Mouse (Mus musculus) neural tube, embryonic 14.5 days (tissue): Measurements from ENCODE around the gene Asic4. TPM values are rescaled to one million over a fixed set of nuclear protein-coding genes. Genes with fewer than 3 reads are reported as not detected.

Experiments used
- ATAC-seq: fragments of 200-750 bp; cut with Nextera tagmentation; 2 replicates; pipeline ENCODE4 v1.8.0; 2017; ENCODE audit warnings: low read depth, mild to moderate bottlenecking, moderate TSS enrichment, moderate library complexity
- H3K27ac ChIP-seq: fragments of 300-500 bp; sonication (generic); 2 replicates; pipeline ENCODE4 v1.5.1; 2014; ENCODE audit warnings: low read depth, mild to moderate bottlenecking, control low read depth, low read length, moderate library complexity, mixed read lengths
- H3K27me3 ChIP-seq: fragments of 300-500 bp; sonication (generic); 2 replicates; pipeline ENCODE4 v1.6.1; 2014; ENCODE audit warnings: low read length; ENCODE audit not compliant: control insufficient read depth, insufficient read depth
- H3K36me3 ChIP-seq: fragments of 300-500 bp; sonication (generic); 2 replicates; pipeline ENCODE4 v1.6.1; 2014; ENCODE audit warnings: low read length, mixed read lengths; ENCODE audit not compliant: control insufficient read depth, insufficient read depth
- H3K4me1 ChIP-seq: fragments of 300-500 bp; sonication (generic); 2 replicates; pipeline ENCODE4 v1.6.1; 2014; ENCODE audit warnings: low read length; ENCODE audit not compliant: control insufficient read depth, insufficient read depth
- H3K4me2 ChIP-seq: fragments of 300-500 bp; sonication (generic); 2 replicates; pipeline ENCODE4 v1.6.1; 2014; ENCODE audit warnings: mild to moderate bottlenecking, low read depth, low read length, control low read depth
- H3K4me3 ChIP-seq: fragments of 300-500 bp; sonication (generic); 2 replicates; pipeline ENCODE4 v1.5.1; 2014; ENCODE audit warnings: low read depth, low read length, control low read depth, mixed read lengths
- H3K9ac ChIP-seq: fragments of 300-500 bp; sonication (generic); replicated peaks from 2 replicates; pipeline ENCODE4 v1.6.1; 2014; ENCODE audit warnings: low read depth, mild to moderate bottlenecking, control low read depth, low read length, mixed read lengths
- H3K9me3 ChIP-seq: fragments of 300-500 bp; sonication (generic); 2 replicates; pipeline ENCODE4 v1.6.1; 2016; ENCODE audit warnings: low read length; ENCODE audit not compliant: control insufficient read depth
- WGBS: fragments of 180-500 bp; shearing (Covaris S2); extraction: QIAGEN DNeasy Blood & Tissue Kit; methylation state at CpG from one replicate; pipeline ENCODE4 v1.1.7; 2014; 5-methylcytosine and 5-hydroxymethylcytosine counted together
- polyA plus RNA-seq: library from polyadenylated mRNA; unstranded; fragments of >200 nt; fragmentation: Nextera tagmentation; extraction: Ambion mirVana; gene quantifications from 2 replicates; pipeline ENCODE4 v1.2.1, GENCODE M21; 2014

The Asic4 gene
- polyA plus RNA-seq, result 4.7 and 6.9 TPM in 2 replicates

- Histone ChIP-seq H3K36me3 (no peaks in the 10 kb centered on the region), H3K4me3 (peak within 1 kb of the TSS; percentile 31), H3K4me2 (peak within 1 kb of the TSS; percentile 60), H3K9ac (peak within 1 kb of the TSS; percentile 64), H3K27ac (peak within 1 kb of the TSS; percentile 57), H3K9me3 (no peaks in the 10 kb centered on the region), H3K27me3 (peaks cover 4% of the 10 kb centered on the region), H3K4me1 (peaks cover 56% of the 10 kb centered on the region)
- WGBS, result 2% methylated on average over 31 of the region's 35 CpGs
- ATAC-seq, result peak; percentile 5; the same call in 1 of the 2 replicates
These were observed at the start of gene Asic4 for GRCm38 (mm10) chr1:75450314-75451005. Asic4 (plus strand) TSS chr1:75450436.

DNA sequence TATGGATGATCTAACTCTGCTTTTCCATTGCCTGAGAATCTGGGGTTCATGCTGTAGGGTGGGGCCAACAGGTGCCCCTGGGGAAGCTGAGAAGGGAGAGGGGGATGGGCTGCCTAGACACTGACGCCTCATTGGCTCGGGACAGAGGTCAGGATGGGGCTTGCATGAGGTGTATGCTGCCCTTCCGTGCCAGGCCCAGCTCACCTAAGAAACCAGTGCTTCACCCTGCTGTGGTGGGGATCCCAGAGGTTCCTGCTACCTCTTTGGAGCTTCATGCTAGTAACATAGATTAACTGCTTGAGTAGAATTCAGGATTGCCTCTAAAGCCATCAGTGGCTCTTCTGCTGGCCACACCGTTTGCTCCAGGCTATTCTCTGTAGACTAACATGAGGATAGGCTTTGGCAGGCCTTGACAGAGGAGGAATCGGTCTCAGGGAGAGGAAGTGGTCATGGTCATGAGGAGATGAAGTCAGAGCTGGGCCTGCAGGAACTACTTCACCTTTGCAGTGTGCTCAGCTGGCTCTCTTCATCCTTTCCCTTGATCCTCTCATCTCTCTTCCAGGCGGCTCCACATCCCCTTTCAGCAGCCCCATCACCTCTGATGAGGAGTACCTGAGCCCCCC lies 49.6 kb upstream of the Asic4 start:
- no peak overlapping the region for H3K9ac ChIP-seq
- H3K27me3 ChIP-seq, result no peaks in the 10 kb centered on the region
- H3K9me3 ChIP-seq, result no peaks in the 10 kb centered on the region
- peak overlapping the region; percentile 35; the same call in 1 of the 2 replicates for H3K4me2 ChIP-seq
- H3K4me3 ChIP-seq, result no peak overlapping the region
- peaks cover 22% of the 10 kb centered on the region for H3K4me1 ChIP-seq
- peaks cover 11% of the 10 kb centered on the region; the same call in 1 of the 2 replicates for H3K36me3 ChIP-seq
- WGBS, result 45% methylated on average over 6 of the region's 6 CpGs
- ATAC-seq, result no peak
- H3K27ac ChIP-seq, result no peak overlapping the region

DNA sequence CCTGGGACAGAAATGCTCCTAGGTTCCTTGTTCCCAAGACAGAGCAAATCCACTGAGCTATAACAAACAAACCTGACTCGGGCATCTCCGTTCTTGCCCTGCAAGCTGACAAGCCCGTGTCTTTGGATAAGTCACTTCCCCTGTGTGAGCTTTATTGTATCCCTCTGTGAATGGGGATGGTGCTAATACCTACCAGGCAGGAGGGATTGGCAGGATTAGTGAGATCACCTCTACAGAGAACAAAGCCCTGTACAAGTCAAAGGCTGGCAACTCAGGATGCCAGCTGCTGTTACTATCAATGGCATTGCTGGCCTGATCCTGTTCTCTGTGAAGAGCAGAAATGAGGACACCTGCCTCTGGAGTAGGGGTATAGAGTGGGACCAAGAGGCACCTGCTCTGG lies 44.7 kb upstream of the Asic4 start:
- Histone ChIP-seq H3K4me2 (no peak overlapping the region), H3K27ac (no peak overlapping the region), H3K9me3 (no peaks in the 10 kb centered on the region), H3K4me1 (peaks cover under 1% of the 10 kb centered on the region; the same call in 1 of the 2 replicates), H3K9ac (no peak overlapping the region), H3K4me3 (no peak overlapping the region), H3K27me3 (no peaks in the 10 kb centered on the region), H3K36me3 (peaks cover 12% of the 10 kb centered on the region; the same call in 1 of the 2 replicates)
- ATAC-seq, result no peak
- 92% methylated on average over 3 of the region's 3 CpGs for WGBS

- Histone ChIP-seq H3K27ac (no peak overlapping the region), H3K4me1 (no peaks in the 10 kb centered on the region), H3K36me3 (peaks cover 12% of the 10 kb centered on the region; the same call in 1 of the 2 replicates), H3K4me2 (no peak overlapping the region), H3K4me3 (no peak overlapping the region), H3K9me3 (no peaks in the 10 kb centered on the region), H3K9ac (no peak overlapping the region), H3K27me3 (no peaks in the 10 kb centered on the region)
- 95% methylated on average over 15 of the region's 15 CpGs for WGBS
- no peak for ATAC-seq
These were observed 44.1 kb upstream of the Asic4 start for GRCm38 (mm10) chr1:75406173-75406572.

DNA sequence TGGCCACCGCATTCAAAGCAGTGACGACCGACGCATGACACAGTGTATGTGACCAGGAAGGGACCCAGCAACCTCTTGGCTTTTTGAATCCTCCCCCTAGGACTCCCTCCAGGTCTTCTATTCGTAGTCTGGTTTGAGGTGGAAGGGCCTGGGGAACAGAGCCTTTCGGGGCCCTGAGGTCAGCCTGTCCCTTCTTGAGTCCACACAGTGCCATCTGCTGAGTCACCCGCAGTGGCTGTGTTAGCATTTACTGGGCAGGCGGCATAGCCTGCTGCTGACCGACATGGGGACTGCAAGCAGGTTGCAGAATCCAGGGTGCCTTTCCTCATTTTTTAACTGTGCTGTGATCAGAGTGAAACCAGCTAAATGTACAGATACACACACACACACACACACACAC lies 43.2 kb upstream of the Asic4 start:
- H3K36me3 ChIP-seq, result peaks cover 8% of the 10 kb centered on the region; the same call in 1 of the 2 replicates

GRCm38 (mm10) chr1:75408210-75408609 lies 42.0 kb upstream of the Asic4 start:
- H3K9me3 ChIP-seq, result no peaks in the 10 kb centered on the region
- 86% methylated on average over 4 of the region's 4 CpGs for WGBS
- H3K27me3 ChIP-seq, result no peaks in the 10 kb centered on the region
- H3K9ac ChIP-seq, result no peak overlapping the region
- H3K36me3 ChIP-seq, result 0 out of 2 replicates have a peak, but pooled peaks cover 2% of the 10 kb centered on the region
- H3K4me2 ChIP-seq, result no peak overlapping the region
- ATAC-seq, result no peak
- H3K4me3 ChIP-seq, result no peak overlapping the region
- no peak overlapping the region for H3K27ac ChIP-seq
- H3K4me1 ChIP-seq, result no peaks in the 10 kb centered on the region

More for the DNA sequence above, 43.2 kb upstream of the Asic4 start:
- WGBS, result 87% methylated on average over 9 of the region's 9 CpGs
- no peak overlapping the region for H3K9ac ChIP-seq
- no peaks in the 10 kb centered on the region for H3K27me3 ChIP-seq
- H3K9me3 ChIP-seq, result no peaks in the 10 kb centered on the region
- no peaks in the 10 kb centered on the region for H3K4me1 ChIP-seq
- no peak overlapping the region for H3K4me3 ChIP-seq
- no peak for ATAC-seq
- H3K27ac ChIP-seq, result no peak overlapping the region
- no peak overlapping the region for H3K4me2 ChIP-seq

DNA sequence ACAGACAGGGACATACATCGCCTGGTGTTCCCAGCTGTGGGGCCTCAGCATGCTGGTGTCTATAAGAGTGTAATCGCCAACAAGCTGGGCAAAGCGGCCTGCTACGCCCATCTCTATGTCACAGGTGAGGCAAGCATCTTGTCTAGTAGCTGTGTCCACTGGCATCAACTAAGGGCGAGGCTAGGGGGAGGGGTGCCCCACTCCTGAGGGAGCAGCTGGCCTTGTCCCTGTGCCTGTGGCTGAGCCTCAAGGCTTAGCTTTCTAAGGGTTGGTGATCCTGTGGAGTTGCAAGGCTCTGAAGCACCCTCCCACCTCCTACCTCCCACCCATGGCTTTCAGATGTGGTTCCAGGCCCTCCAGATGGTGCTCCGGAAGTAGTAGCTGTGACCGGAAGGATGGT lies 40.3 kb upstream of the Asic4 start:
- WGBS, result 91% methylated on average over 7 of the region's 7 CpGs
- Histone ChIP-seq H3K4me1 (no peaks in the 10 kb centered on the region), H3K9me3 (no peaks in the 10 kb centered on the region), H3K9ac (no peak overlapping the region), H3K27me3 (no peaks in the 10 kb centered on the region), H3K4me2 (no peak overlapping the region), H3K4me3 (no peak overlapping the region), H3K36me3 (peaks cover 4% of the 10 kb centered on the region; the same call in 1 of the 2 replicates), H3K27ac (no peak overlapping the region)
- no peak for ATAC-seq

- H3K4me2 ChIP-seq, result no peak overlapping the region
- ATAC-seq, result no peak
- H3K27ac ChIP-seq, result no peak overlapping the region
- H3K36me3 ChIP-seq, result peaks cover 4% of the 10 kb centered on the region; the same call in 1 of the 2 replicates
- no peaks in the 10 kb centered on the region for H3K4me1 ChIP-seq
- H3K9ac ChIP-seq, result no peak overlapping the region
- 91% methylated on average over 3 of the region's 3 CpGs for WGBS
- H3K9me3 ChIP-seq, result no peaks in the 10 kb centered on the region
- H3K4me3 ChIP-seq, result no peak overlapping the region
- no peaks in the 10 kb centered on the region for H3K27me3 ChIP-seq
These were observed 38.0 kb upstream of the Asic4 start for GRCm38 (mm10) chr1:75412196-75412595.

DNA sequence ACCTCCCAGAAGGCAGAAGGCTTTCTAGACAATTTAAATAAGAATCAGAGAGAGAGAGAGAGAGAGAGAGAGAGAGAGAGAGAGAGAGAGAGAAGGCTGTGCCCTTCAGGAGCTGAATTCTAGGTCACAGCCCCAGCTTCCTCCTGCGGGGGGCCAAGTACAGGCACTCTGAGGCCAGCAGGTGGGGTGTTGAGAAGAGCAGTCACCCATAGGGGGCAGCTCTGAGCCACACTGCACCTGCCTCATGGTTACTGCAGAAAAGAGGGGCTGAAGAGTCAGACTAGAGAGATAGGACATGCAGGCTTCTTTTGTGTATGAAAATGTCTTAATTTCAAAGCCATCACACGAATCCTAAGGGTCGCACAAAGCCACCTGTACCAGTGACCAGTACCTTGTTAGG lies 36.5 kb upstream of the Asic4 start:
- 65% methylated on average over 3 of the region's 3 CpGs for WGBS
- Histone ChIP-seq H3K9ac (no peak overlapping the region), H3K4me2 (no peak overlapping the region), H3K4me3 (no peak overlapping the region), H3K36me3 (peaks cover 4% of the 10 kb centered on the region; the same call in 1 of the 2 replicates), H3K4me1 (no peaks in the 10 kb centered on the region), H3K27me3 (no peaks in the 10 kb centered on the region), H3K9me3 (no peaks in the 10 kb centered on the region), H3K27ac (no peak overlapping the region)
- no peak for ATAC-seq
